Mouse (Mus musculus) megakaryocyte, embryonic 14.5 days (primary cell): ENCODE measurements around the gene Cdc26.

Experiments used
- FLI1 ChIP-seq: IDR thresholded peaks from 2 replicates; pipeline ENCODE4 v1.6.1; 2012; ENCODE audit warnings: low read length, inconsistent platforms, mixed read lengths
- GATA1 ChIP-seq: IDR thresholded peaks from 3 replicates; pipeline ENCODE4 v1.6.1; 2012; ENCODE audit warnings: mixed read lengths, low read length, inconsistent platforms, borderline replicate concordance

- TF ChIP-seq GATA1 (no peak), FLI1 (no peak)
Measured at GRCm38 (mm10) chr4:62372410-62372809, 36.0 kb downstream of the Cdc26 start.
